Mouse (Mus musculus): ENCODE results near the gene Natd1. TPM values are rescaled to one million over a fixed set of nuclear protein-coding genes. Genes with fewer than 3 reads are reported as not detected.

Natd1 gene
- polyA plus RNA-seq (2014; fragmentation: Illumina TruSeq; extraction: RNeasy Lipid Tissue Mini Kit (QIAGEN cat#74804); ENCODE audit: low read depth, low replicate concordance) = 0.69 TPM

GRCm38 (mm10) chr11:60914491-60914890 lies at the start of gene Natd1:
TSS of gene Natd1 (minus strand) at chr11:60914750.

GRCm38 (mm10) chr11:60931869-60932481 lies 17.4 kb upstream of the Natd1 start, which contains the start of gene Map2k3:
TSS of gene Map2k3 (plus strand) at chr11:60932033.

GRCm38 (mm10) chr11:60878675-60879294 lies 35.8 kb downstream of the Natd1 start, which contains the start of gene Tmem11:
TSS of gene Tmem11 (minus strand) at chr11:60879272.

Other genes with a start within 250 kb of the Natd1 start
- 0.24 TPM for gene Llgl1, start 215.0 kb downstream of the Natd1 start, polyA plus RNA-seq (2014; fragmentation: Illumina TruSeq; extraction: RNeasy Lipid Tissue Mini Kit (QIAGEN cat#74804); ENCODE audit: low read depth, low replicate concordance)
- gene Flii, start 187.5 kb downstream of the Natd1 start, polyA plus RNA-seq (2014; fragmentation: Illumina TruSeq; extraction: RNeasy Lipid Tissue Mini Kit (QIAGEN cat#74804); ENCODE audit: low read depth, low replicate concordance) = 5.0 TPM
- gene Mief2, start 186.4 kb downstream of the Natd1 start, polyA plus RNA-seq (2014; fragmentation: Illumina TruSeq; extraction: RNeasy Lipid Tissue Mini Kit (QIAGEN cat#74804); ENCODE audit: low read depth, low replicate concordance) = 1.4 TPM
- gene Top3a, start 137.4 kb downstream of the Natd1 start, polyA plus RNA-seq (2014; fragmentation: Illumina TruSeq; extraction: RNeasy Lipid Tissue Mini Kit (QIAGEN cat#74804); ENCODE audit: low read depth, low replicate concordance) = 2.3 TPM
- gene Smcr8, start 137.2 kb downstream of the Natd1 start, polyA plus RNA-seq (2014; fragmentation: Illumina TruSeq; extraction: RNeasy Lipid Tissue Mini Kit (QIAGEN cat#74804); ENCODE audit: low read depth, low replicate concordance) = 8.0 TPM
- gene Shmt1, start 103.0 kb downstream of the Natd1 start, polyA plus RNA-seq (2014; fragmentation: Illumina TruSeq; extraction: RNeasy Lipid Tissue Mini Kit (QIAGEN cat#74804); ENCODE audit: low read depth, low replicate concordance) = 109 TPM
- 4.6 TPM for gene Dhrs7b, start 84.1 kb downstream of the Natd1 start, polyA plus RNA-seq (2014; fragmentation: Illumina TruSeq; extraction: RNeasy Lipid Tissue Mini Kit (QIAGEN cat#74804); ENCODE audit: low read depth, low replicate concordance)
- gene Tmem11, start 35.5 kb downstream of the Natd1 start, polyA plus RNA-seq (2014; fragmentation: Illumina TruSeq; extraction: RNeasy Lipid Tissue Mini Kit (QIAGEN cat#74804); ENCODE audit: low read depth, low replicate concordance) = 9.5 TPM
- 11.7 TPM for gene Map2k3, start 17.3 kb upstream of the Natd1 start, polyA plus RNA-seq (2014; fragmentation: Illumina TruSeq; extraction: RNeasy Lipid Tissue Mini Kit (QIAGEN cat#74804); ENCODE audit: low read depth, low replicate concordance)
- not detected for gene Kcnj12, start 107.8 kb upstream of the Natd1 start, polyA plus RNA-seq (2014; fragmentation: Illumina TruSeq; extraction: RNeasy Lipid Tissue Mini Kit (QIAGEN cat#74804); ENCODE audit: low read depth, low replicate concordance)
- gene Tnfrsf13b, start 212.0 kb upstream of the Natd1 start, polyA plus RNA-seq (2014; fragmentation: Illumina TruSeq; extraction: RNeasy Lipid Tissue Mini Kit (QIAGEN cat#74804); ENCODE audit: low read depth, low replicate concordance) = 0.40 TPM

Measured in liver, adult 10 weeks (tissue).